In the genomic region with DNA sequence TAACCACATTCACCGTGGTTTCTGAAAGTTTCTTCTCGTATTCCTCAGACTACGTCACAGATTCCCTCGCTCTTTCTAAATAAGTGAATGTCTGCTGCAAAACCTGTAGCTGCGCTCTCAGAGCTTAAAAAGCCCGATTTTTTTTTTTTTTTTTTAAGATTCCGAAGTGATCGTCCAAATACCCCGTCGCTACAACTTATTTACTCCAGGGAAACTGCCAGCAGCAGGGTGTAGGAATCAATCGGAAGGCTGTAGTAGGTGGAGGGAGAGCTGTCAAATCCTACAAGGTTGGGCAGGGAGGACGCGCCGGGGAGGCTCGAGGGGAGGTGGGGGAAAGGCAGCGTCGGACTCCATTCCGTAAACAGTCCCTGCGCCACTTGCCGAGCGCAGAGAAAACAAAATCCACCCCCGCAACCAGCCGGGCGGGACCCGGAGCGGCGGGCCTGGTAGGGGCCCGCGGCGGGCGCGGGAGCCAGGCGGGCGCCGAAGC, we compare ENCODE assay signal across 8 mouse cellular contexts. TPM values are rescaled to one million over a fixed set of nuclear protein-coding genes. Genes with fewer than 3 reads are reported as not detected.
DNase-seq lines count a peak whose midpoint lies in the region; ATAC-seq and TF ChIP-seq lines count a peak whose summit lies in the region.

No protein-coding gene starts in this region.

- ATAC-seq in intestine, postnatal 0 days: peak; percentile 7; the same call in 1 of the 2 replicates
- ATAC-seq in liver, embryonic 11.5 days (replicated peaks; ENCODE audit: low FRiP score): peak; percentile 67

- H3K4me1 ChIP-seq in intestine, postnatal 0 days (replicated peaks; ENCODE audit: control insufficient read depth, insufficient read depth, low read length): peaks cover 5% of the 10 kb centered on the region
- peaks cover 31% of the 10 kb centered on the region for H3K4me1 ChIP-seq in liver, embryonic 11.5 days (replicated peaks; ENCODE audit: control insufficient read depth, insufficient read depth, low read length)

- WGBS in intestine, postnatal 0 days: under 1% methylated on average over 29 of the region's 35 CpGs
- WGBS in liver, embryonic 11.5 days: under 1% methylated on average over 29 of the region's 35 CpGs

- H3K27me3 ChIP-seq in intestine, postnatal 0 days (replicated peaks; ENCODE audit: control insufficient read depth, insufficient read depth, low read length): no peaks in the 10 kb centered on the region
- H3K27me3 ChIP-seq in liver, embryonic 11.5 days (replicated peaks; ENCODE audit: control insufficient read depth, insufficient read depth, low read length): no peaks in the 10 kb centered on the region

- DNase-seq in 3T3-L1 (ENCODE audit: low read depth, low spot score) (peak; percentile 62), adipocyte (ENCODE audit: low spot score) (peak; percentile 68)
- DNase-seq in embryo, embryonic 10.5 days (ENCODE audit: low spot score): peak; percentile 63
- DNase-seq in gastrocnemius, postnatal 10 days: peak; percentile 52
- peak; percentile 72 for DNase-seq in liver, embryonic 11.5 days (ENCODE audit: low spot score)
- peak; percentile 71 for DNase-seq in neural tube, embryonic 10.5 days (ENCODE audit: extremely low spot score, low spot score)
- peak; percentile 66 for DNase-seq in testis, postnatal 14 days (ENCODE audit: low spot score)

- H3K27ac ChIP-seq in intestine, postnatal 0 days (ENCODE audit: low read depth, low read length): peak overlapping the region; percentile 99
- peak overlapping the region; percentile 78 for H3K27ac ChIP-seq in liver, embryonic 11.5 days (ENCODE audit: low read depth, low read length)

- H3K9ac ChIP-seq in intestine, postnatal 0 days (ENCODE audit: low read depth, low read length): peak overlapping the region; percentile 99
- H3K9ac ChIP-seq in liver, embryonic 11.5 days (ENCODE audit: low read depth, low read length): peak overlapping the region; percentile 88

- H3K9me3 ChIP-seq in intestine, postnatal 0 days (ENCODE audit: control insufficient read depth): no peaks in the 10 kb centered on the region
- no peaks in the 10 kb centered on the region for H3K9me3 ChIP-seq in liver, embryonic 11.5 days (ENCODE audit: control insufficient read depth, low read length)

- no peak for TF ChIP-seq CTCF in intestine, postnatal 0 days (IDR thresholded peaks at IDR 0.05; ENCODE audit: low read depth)

- H3K4me3 ChIP-seq in intestine, postnatal 0 days (ENCODE audit: low read depth, low read length): peak overlapping the region; percentile 94
- peak overlapping the region; percentile 92 for H3K4me3 ChIP-seq in liver, embryonic 11.5 days (ENCODE audit: low read depth, low read length)

- peak overlapping the region; percentile 69 for H3K4me2 ChIP-seq in intestine, postnatal 0 days (replicated peaks; ENCODE audit: low read depth)
- peak overlapping the region; percentile 79 for H3K4me2 ChIP-seq in liver, embryonic 11.5 days

- H3K36me3 ChIP-seq in intestine, postnatal 0 days (ENCODE audit: control insufficient read depth, insufficient read depth): no peaks in the 10 kb centered on the region; the same call in 1 of the 2 replicates
- peaks cover 7% of the 10 kb centered on the region; the same call in 1 of the 2 replicates for H3K36me3 ChIP-seq in liver, embryonic 11.5 days (ENCODE audit: control insufficient read depth, insufficient read depth, low read length)

RNA-seq across cellular contexts. Expression of a gene that starts 0.5 kb away (rescaled TPM):
- 10 to 100 TPM; 35.1 to 51.4 TPM for total RNA-seq in gastrocnemius, postnatal 10 days (2021)
- polyA plus RNA-seq in intestine, postnatal 0 days (2015; fragmentation: Nextera tagmentation; extraction: Ambion mirVana): 33.8 and 39.7 TPM in 2 replicates
- polyA plus RNA-seq in liver, embryonic 11.5 days (2014; fragmentation: Nextera tagmentation; extraction: Ambion mirVana): 31.5 and 35.2 TPM in 2 replicates

RNA-seq across cellular contexts. Expression of a gene that starts 0.5 kb away (rescaled TPM):
- total RNA-seq in gastrocnemius, postnatal 10 days (2021): 10 to 100 TPM; 32.1 to 40.5 TPM
- 53.5 and 62.6 TPM in 2 replicates for polyA plus RNA-seq in intestine, postnatal 0 days (2015; fragmentation: Nextera tagmentation; extraction: Ambion mirVana)
- 48.5 and 50.1 TPM in 2 replicates for polyA plus RNA-seq in liver, embryonic 11.5 days (2014; fragmentation: Nextera tagmentation; extraction: Ambion mirVana)

Comparison
In these comparisons a context has a peak if more than half of its experiments do, and no peak if none do; other contexts are left out.
1. Peak in every context shown above with its lines: DNase-seq, ATAC-seq, H3K4me3 ChIP-seq and H3K27ac ChIP-seq.